Mouse (Mus musculus) bone marrow macrophage, adult 2 months (primary cell): ENCODE measurements around the gene St6galnac1.

Experiments
- CTCF ChIP-seq: IDR thresholded peaks from 2 replicates; pipeline ENCODE4 v1.5.1; 2012; ENCODE audit warnings: low read depth, mild to moderate bottlenecking, low read length, moderate library complexity
- POLR2A ChIP-seq: IDR thresholded peaks from 2 replicates; pipeline ENCODE4 v1.6.1; 2012; ENCODE audit warnings: mild to moderate bottlenecking, low read depth, low read length, borderline replicate concordance

DNA sequence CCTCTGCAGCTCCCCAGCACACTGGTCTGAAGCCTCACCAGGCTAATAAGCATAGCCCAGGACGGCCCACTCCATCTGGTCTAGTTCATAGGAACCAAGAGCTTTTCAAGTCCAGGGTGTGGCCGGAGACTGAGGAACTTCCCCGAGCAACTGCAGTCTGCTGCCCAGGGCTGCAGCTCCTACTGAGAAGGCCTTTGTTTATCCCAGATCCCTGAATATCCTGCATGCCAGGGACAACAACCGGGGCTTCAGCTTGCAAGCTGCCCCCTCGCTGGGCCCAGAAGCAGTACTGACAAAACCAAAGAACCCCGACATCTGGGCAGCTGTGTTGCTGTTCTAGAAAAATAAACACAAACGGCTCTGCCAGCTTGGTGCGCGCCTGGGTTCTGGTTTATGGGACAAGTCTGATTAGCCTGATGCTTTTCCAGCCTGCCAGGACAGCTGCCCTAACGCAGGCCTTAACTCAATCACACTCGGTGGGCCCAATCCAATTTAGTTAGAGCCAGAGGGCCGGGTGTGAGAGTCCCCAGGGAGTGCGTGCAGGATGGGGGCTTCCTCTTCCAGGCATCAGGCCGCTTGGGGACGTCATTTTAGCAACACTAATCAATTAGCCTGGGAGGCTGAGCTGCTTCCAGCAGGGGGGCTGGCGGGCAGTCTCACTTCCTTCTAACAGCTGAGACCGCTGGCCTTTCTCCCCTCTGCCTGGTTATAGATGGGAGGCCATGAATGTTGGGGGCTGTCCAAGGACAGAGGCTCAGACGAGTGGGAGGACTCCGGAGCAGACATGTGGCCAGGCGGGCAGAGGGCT, 39.0 kb upstream of the St6galnac1 start:
- no peak for TF ChIP-seq CTCF
- no peak for TF ChIP-seq POLR2A
